Comparison of ENCODE assay signal across 8 mouse cellular contexts in genomic region chr14:74946321-74946750, GRCm38 (mm10). TPM values are rescaled to one million over a fixed set of nuclear protein-coding genes. Genes with fewer than 3 reads are reported as not detected.
DNase-seq lines count a peak whose midpoint lies in the region; TF ChIP-seq lines count a peak whose summit lies in the region.

No protein-coding gene starts in this region.

- no peak for TF ChIP-seq CTCF in cerebellum, adult 2 months (IDR thresholded peaks at IDR 0.05; ENCODE audit: borderline replicate concordance, insufficient read depth, low read depth, low read length)

- peak overlapping the region; percentile 96 for H3K4me3 ChIP-seq in cerebellum, adult 2 months (replicated peaks; ENCODE audit: insufficient read depth, low read depth, low read length)
- peak overlapping the region; percentile 89 for H3K4me3 ChIP-seq in hindbrain, embryonic 10.5 days

- H3K4me1 ChIP-seq in cerebellum, adult 2 months (ENCODE audit: control insufficient read depth, insufficient read depth, low read length): peaks cover 2% of the 10 kb centered on the region
- H3K4me1 ChIP-seq in hindbrain, embryonic 10.5 days (replicated peaks): peaks cover 25% of the 10 kb centered on the region

- H3K27ac ChIP-seq in cerebellum, adult 2 months (ENCODE audit: insufficient read depth, low read length): no peak overlapping the region
- H3K27ac ChIP-seq in hindbrain, embryonic 10.5 days: peak overlapping the region; percentile 95

- WGBS in cerebellum, adult 2 months: 10% methylated on average over 13 of the region's 13 CpGs
- 4% methylated on average over 13 of the region's 13 CpGs for WGBS in hindbrain, embryonic 10.5 days

- peaks cover 6% of the 10 kb centered on the region; the same call in 1 of the 2 replicates for H3K36me3 ChIP-seq in hindbrain, embryonic 10.5 days

- no peaks in the 10 kb centered on the region for H3K9me3 ChIP-seq in hindbrain, embryonic 10.5 days

- TF ChIP-seq POLR2A in cerebellum, adult 2 months (IDR thresholded peaks at IDR 0.05; ENCODE audit: borderline replicate concordance, insufficient read depth, low read length): no peak

- H3K27me3 ChIP-seq in cerebellum, adult 2 months (ENCODE audit: control insufficient read depth, insufficient read depth, low read length): no peaks in the 10 kb centered on the region
- H3K27me3 ChIP-seq in hindbrain, embryonic 10.5 days (ENCODE audit: insufficient read depth, poor library complexity, severe bottlenecking): no peaks in the 10 kb centered on the region

- DNase-seq in cerebellum, adult 2 months: no peak
- no peak for DNase-seq in cerebellum, postnatal 4 days (ENCODE audit: low spot score in 2 of 2)
- DNase-seq in retina, embryonic 14.5 days (ENCODE audit: low spot score): peak; percentile 20
- no peak for DNase-seq in retina, postnatal 1 day
- no peak for DNase-seq in hindbrain, embryonic 10.5 days (ENCODE audit: low spot score)
- peak; percentile 72 for DNase-seq in lung, postnatal 25 days (ENCODE audit: low spot score)
- DNase-seq in testis, postnatal 14 days (ENCODE audit: low spot score): peak; percentile 14
- no peak for DNase-seq in right cerebral cortex, postnatal 10 days (ENCODE audit: low spot score in 2 of 2)

RNA-seq across cellular contexts. Expression of gene Lrch1, which starts 1.3 kb away (rescaled TPM):
- polyA plus RNA-seq in cerebellum, adult 2 months (2012; rRNA removed): 24.4 and 26.4 TPM in 2 replicates
- 6.8 and 8.2 TPM in 2 replicates for polyA plus RNA-seq in hindbrain, embryonic 10.5 days (2016; fragmentation: Nextera tagmentation; extraction: Ambion mirVana)

Comparison
In these comparisons a context has a peak if more than half of its experiments do, and no peak if none do; other contexts are left out.
1. DNase-seq: peak in retina, embryonic 14.5 days (single experiment), lung, postnatal 25 days (single experiment) and testis, postnatal 14 days (single experiment); none in cerebellum, adult 2 months (0 of 2), cerebellum, postnatal 4 days (0 of 2), retina, postnatal 1 day (single experiment), hindbrain, embryonic 10.5 days (single experiment) and right cerebral cortex, postnatal 10 days (0 of 2).